Comparison of ENCODE assay signal across 12 mouse cellular contexts in genomic region chr15:27806219-27806618, GRCm38 (mm10).
DNase-seq lines count a peak whose midpoint lies in the region; ATAC-seq and TF ChIP-seq lines count a peak whose summit lies in the region.
"Had no signal": no experiment of that assay in that cellular context is flagged by ENCODE, and none has a peak within 500 bp of the region (broad histone marks: within the 10 kb centered on the region; RNA-seq: fewer than 3 reads in every experiment).

No protein-coding gene starts in this region.

- no peak overlapping the region for H3K9ac ChIP-seq in heart, embryonic 15.5 days
- H3K9ac ChIP-seq in heart, adult 2 months (ENCODE audit: low read depth, low read length), result no peak overlapping the region
- H3K9ac ChIP-seq in midbrain, embryonic 15.5 days, result no peak overlapping the region
- H3K9ac ChIP-seq in midbrain, embryonic 14.5 days (replicated peaks; ENCODE audit: low read length), result no peak overlapping the region
- no peak overlapping the region for H3K9ac ChIP-seq in intestine, embryonic 16.5 days (ENCODE audit: low read depth, low read length)
- H3K9ac ChIP-seq: liver, embryonic 15.5 days had no signal

- H3K36me3 ChIP-seq in heart, embryonic 15.5 days, result peaks cover 13% of the 10 kb centered on the region
- peaks cover 9% of the 10 kb centered on the region for H3K36me3 ChIP-seq in heart, adult 2 months (ENCODE audit: control insufficient read depth, insufficient read depth, low read length)
- peaks cover 19% of the 10 kb centered on the region for H3K36me3 ChIP-seq in midbrain, embryonic 15.5 days (replicated peaks)
- peaks cover 64% of the 10 kb centered on the region for H3K36me3 ChIP-seq in midbrain, embryonic 14.5 days (ENCODE audit: control insufficient read depth, insufficient read depth, low read length)
- H3K36me3 ChIP-seq in intestine, embryonic 16.5 days (ENCODE audit: control insufficient read depth, insufficient read depth, low read length), result no peaks in the 10 kb centered on the region

- whole genome bisulfite sequencing in heart, embryonic 15.5 days, result 53% methylated on average over 10 of the region's 10 CpGs
- WGBS in heart, adult 2 months, result 79% methylated on average over 10 of the region's 10 CpGs
- 71% methylated on average over 10 of the region's 10 CpGs for WGBS in midbrain, embryonic 15.5 days
- 81% methylated on average over 10 of the region's 10 CpGs for WGBS in midbrain, embryonic 14.5 days
- WGBS in intestine, embryonic 16.5 days, result 44% methylated on average over 10 of the region's 10 CpGs
- 55% methylated on average over 10 of the region's 10 CpGs for WGBS in olfactory bulb, adult 2 months

- no peak overlapping the region for H3K27ac ChIP-seq in heart, embryonic 15.5 days
- H3K27ac ChIP-seq in heart, adult 2 months, result no peak overlapping the region
- H3K27ac ChIP-seq in midbrain, embryonic 15.5 days, result no peak overlapping the region
- H3K27ac ChIP-seq in midbrain, embryonic 14.5 days (replicated peaks; ENCODE audit: low read depth, low read length), result no peak overlapping the region
- H3K27ac ChIP-seq in intestine, embryonic 16.5 days (ENCODE audit: low read length), result peak overlapping the region; percentile 51
- H3K27ac ChIP-seq in olfactory bulb, adult 2 months (ENCODE audit: insufficient read depth, low read depth, low read length), result peak overlapping the region; percentile 70
- H3K27ac ChIP-seq: liver, embryonic 15.5 days had no signal

- no peak for DNase-seq in heart, adult 2 months
- no peak for DNase-seq in midbrain, embryonic 14.5 days
- DNase-seq in Muller cell, postnatal 12 days (ENCODE audit: inconsistent ontology term), result no peak
- DNase-seq: heart, adult 11 months; kidney, postnatal 36 days; right cerebral cortex, postnatal 4 days had no signal

- peaks cover 54% of the 10 kb centered on the region for H3K4me1 ChIP-seq in heart, embryonic 15.5 days (replicated peaks)
- H3K4me1 ChIP-seq in heart, adult 2 months (ENCODE audit: control insufficient read depth, insufficient read depth, low read length), result peaks cover 12% of the 10 kb centered on the region
- H3K4me1 ChIP-seq in midbrain, embryonic 15.5 days, result peaks cover 8% of the 10 kb centered on the region
- H3K4me1 ChIP-seq in midbrain, embryonic 14.5 days (ENCODE audit: control insufficient read depth, insufficient read depth, low read length), result peaks cover 7% of the 10 kb centered on the region; the same call in 1 of the 2 replicates
- H3K4me1 ChIP-seq in intestine, embryonic 16.5 days (ENCODE audit: control insufficient read depth, insufficient read depth, low read length), result peaks cover 40% of the 10 kb centered on the region
- peaks cover 70% of the 10 kb centered on the region for H3K4me1 ChIP-seq in olfactory bulb, adult 2 months (ENCODE audit: control insufficient read depth, insufficient read depth, low read length)
- H3K4me1 ChIP-seq: liver, embryonic 15.5 days had no signal

- no peaks in the 10 kb centered on the region for H3K27me3 ChIP-seq in heart, embryonic 15.5 days
- H3K27me3 ChIP-seq in heart, adult 2 months (ENCODE audit: control insufficient read depth, insufficient read depth, low read length), result no peaks in the 10 kb centered on the region
- H3K27me3 ChIP-seq in midbrain, embryonic 15.5 days (replicated peaks), result no peaks in the 10 kb centered on the region
- H3K27me3 ChIP-seq in midbrain, embryonic 14.5 days (ENCODE audit: control insufficient read depth, insufficient read depth, low read length), result peaks cover 14% of the 10 kb centered on the region; the same call in 1 of the 2 replicates
- no peaks in the 10 kb centered on the region for H3K27me3 ChIP-seq in intestine, embryonic 16.5 days (replicated peaks; ENCODE audit: control insufficient read depth, insufficient read depth, low read length)
- H3K27me3 ChIP-seq: liver, embryonic 15.5 days had no signal

- no peak for TF ChIP-seq EP300 in heart, adult 2 months (IDR thresholded peaks at IDR 0.05; ENCODE audit: insufficient read depth, low read depth, low read length)

- no peak for TF ChIP-seq POLR2A in heart, adult 2 months (IDR thresholded peaks at IDR 0.05; ENCODE audit: insufficient read depth, low read depth, low read length)
- no peak for TF ChIP-seq POLR2A in olfactory bulb, adult 2 months (IDR thresholded peaks at IDR 0.05; ENCODE audit: insufficient read depth, low read depth, low read length)

- no peak overlapping the region for H3K4me2 ChIP-seq in heart, embryonic 15.5 days
- no peak overlapping the region for H3K4me2 ChIP-seq in midbrain, embryonic 15.5 days
- H3K4me2 ChIP-seq in midbrain, embryonic 14.5 days (ENCODE audit: low read length), result no peak overlapping the region
- H3K4me2 ChIP-seq in intestine, embryonic 16.5 days (ENCODE audit: low read depth, low read length), result no peak overlapping the region
- H3K4me2 ChIP-seq: liver, embryonic 15.5 days had no signal

- no peak overlapping the region for H3K4me3 ChIP-seq in heart, embryonic 15.5 days
- H3K4me3 ChIP-seq in heart, adult 2 months, result no peak overlapping the region
- no peak overlapping the region for H3K4me3 ChIP-seq in midbrain, embryonic 15.5 days
- no peak overlapping the region for H3K4me3 ChIP-seq in midbrain, embryonic 14.5 days (replicated peaks; ENCODE audit: low read depth, low read length)
- no peak overlapping the region for H3K4me3 ChIP-seq in intestine, embryonic 16.5 days (ENCODE audit: low read length)
- no peak overlapping the region for H3K4me3 ChIP-seq in olfactory bulb, adult 2 months (ENCODE audit: insufficient read depth, low read depth, low read length)
- H3K4me3 ChIP-seq: liver, embryonic 15.5 days had no signal

- no peak for TF ChIP-seq CTCF in heart, adult 2 months (IDR thresholded peaks at IDR 0.05)
- TF ChIP-seq CTCF in olfactory bulb, adult 2 months (IDR thresholded peaks at IDR 0.05; ENCODE audit: insufficient read depth, low read depth, low read length), result no peak

- intact Hi-C loops in heart, adult 2 months (cut with DNase I), result loop anchor here (5.0 kb wide), 1 partner anchor 54 kb away; no protein-coding TSS in a partner anchor

- ATAC-seq in heart, embryonic 15.5 days (replicated peaks; ENCODE audit: insufficient number of reproducible peaks, insufficient read depth, low FRiP score, low read depth), result peak; percentile 35; the same call in 1 of the 2 replicates
- ATAC-seq in midbrain, embryonic 15.5 days (replicated peaks), result peak; percentile 12; the same call in 1 of the 2 replicates
- no peak for ATAC-seq in midbrain, embryonic 14.5 days (ENCODE audit: low FRiP score, low TSS enrichment)
- ATAC-seq in intestine, embryonic 16.5 days, result peak; percentile 74
- no peak for ATAC-seq in megakaryocyte progenitor cell, adult 5-6 weeks (replicated peaks; ENCODE audit: poor library complexity)

- no peaks in the 10 kb centered on the region for H3K9me3 ChIP-seq in heart, embryonic 15.5 days (replicated peaks)
- no peaks in the 10 kb centered on the region for H3K9me3 ChIP-seq in midbrain, embryonic 15.5 days
- H3K9me3 ChIP-seq in midbrain, embryonic 14.5 days (ENCODE audit: control insufficient read depth, low read length), result no peaks in the 10 kb centered on the region
- no peaks in the 10 kb centered on the region for H3K9me3 ChIP-seq in intestine, embryonic 16.5 days (ENCODE audit: control insufficient read depth, low read length)
- H3K9me3 ChIP-seq: liver, embryonic 15.5 days had no signal

- no peaks in the 10 kb centered on the region for H3K79me2 ChIP-seq in heart, adult 2 months (replicated peaks; ENCODE audit: control insufficient read depth, insufficient read depth, low read length)

Comparison
In these comparisons a context has a peak if more than half of its experiments do, and no peak if none do; other contexts are left out.
1. ATAC-seq: peak in heart, embryonic 15.5 days (single experiment), midbrain, embryonic 15.5 days (single experiment) and intestine, embryonic 16.5 days (single experiment); none in midbrain, embryonic 14.5 days (single experiment) and megakaryocyte progenitor cell, adult 5-6 weeks (single experiment).
2. H3K27ac ChIP-seq: peak in intestine, embryonic 16.5 days (single experiment) and olfactory bulb, adult 2 months (single experiment); none in heart, embryonic 15.5 days (single experiment), heart, adult 2 months (single experiment), midbrain, embryonic 15.5 days (single experiment) and midbrain, embryonic 14.5 days (single experiment).